Mouse (Mus musculus): ENCODE measurements around the gene Dvl3.

DNA sequence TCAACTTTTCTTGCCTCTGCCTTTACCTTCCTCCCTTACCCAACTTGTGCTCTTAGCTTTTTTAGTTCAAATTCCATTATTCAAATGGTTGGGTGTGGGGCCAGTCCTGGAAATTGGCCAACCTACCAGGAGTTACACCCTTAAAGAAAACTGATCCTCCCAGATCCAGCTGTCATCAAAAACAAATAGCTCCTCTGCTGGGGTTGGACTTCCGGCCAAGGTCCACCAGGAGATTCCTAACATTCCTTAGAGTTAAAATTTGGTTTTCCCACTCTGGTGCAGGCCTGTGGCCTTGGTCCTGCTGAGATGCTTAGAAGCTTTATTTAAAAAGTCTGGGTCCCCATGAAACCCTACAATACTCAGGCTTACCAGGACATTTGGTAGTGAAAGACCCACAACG is 38.3 kb upstream of the Dvl3 start:
- TF ChIP-seq CTCF (IDR thresholded peaks at IDR 0.05) (no peak), POLR2A (IDR thresholded peaks at IDR 0.05; ENCODE audit: insufficient read depth, low read depth, low read length) (no peak), EP300 (IDR thresholded peaks at IDR 0.05; ENCODE audit: insufficient read depth, low read depth, low read length) (no peak)

Data from heart, adult 2 months (tissue).